Mouse (Mus musculus) kidney, postnatal 4 days (tissue): ENCODE data around the gene Ccdc27.
A peak's percentile ranks its signal among the peaks of the same experiment; 100 is the strongest.

ENCODE experiments used
- DNase-seq, 2 experiments: peaks; one replicate each; pipeline ENCODE4 v3.0.0; 2021; ENCODE audit warnings: mixed read lengths in 2 of 2

Gene Ccdc27

GRCm38 (mm10) chr4:154042577-154042976 is at the start of gene Ccdc27:
Gene Ccdc27, minus strand, starts transcription at chr4:154042677.
- DNase-seq, result no peak

- DNase-seq, result no peak
Observed at GRCm38 (mm10) chr4:154091356-154091755, 48.9 kb upstream of the Ccdc27 start.

DNA sequence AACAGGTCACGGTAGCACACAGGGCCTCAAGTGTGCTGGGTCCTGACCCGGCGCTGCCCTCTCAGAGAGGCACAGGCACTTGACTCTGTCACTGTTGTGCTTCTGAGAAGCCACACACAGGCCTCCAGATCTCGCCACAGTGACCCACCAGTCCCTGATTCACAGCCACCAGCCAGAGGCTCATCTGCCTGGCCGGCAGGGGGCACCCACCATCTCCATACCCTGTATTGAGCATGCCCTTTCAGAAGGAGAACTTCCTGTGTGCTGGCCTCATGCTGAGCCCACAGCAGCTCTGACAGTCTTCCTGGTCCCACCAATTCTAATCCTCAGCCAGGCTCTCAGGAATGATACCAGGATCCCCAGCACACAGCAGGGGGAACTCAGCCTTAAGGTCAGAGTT is 46.7 kb upstream of the Ccdc27 start:
- no peak for DNase-seq

GRCm38 (mm10) chr4:154086436-154086835 is 44.0 kb upstream of the Ccdc27 start:
- DNase-seq, result no peak

DNA sequence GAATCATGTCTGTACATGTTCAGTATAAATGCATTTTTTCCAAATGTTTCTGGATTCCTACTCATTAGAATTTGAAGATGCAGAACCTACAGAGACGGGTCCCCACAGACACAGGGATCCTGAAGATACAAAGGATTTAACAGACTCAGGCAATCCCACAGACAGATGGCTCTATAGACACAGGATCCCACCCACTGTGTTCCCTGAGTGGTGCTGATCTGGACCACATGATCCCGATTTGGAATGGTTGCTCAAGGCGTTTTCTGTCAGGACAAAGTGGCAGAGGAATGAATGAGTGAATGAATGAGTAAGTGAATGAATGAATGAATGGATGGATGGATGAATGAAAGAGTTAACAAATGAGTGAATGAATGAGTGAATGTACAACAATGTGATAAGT is 43.4 kb upstream of the Ccdc27 start:
- no peak for DNase-seq

DNA sequence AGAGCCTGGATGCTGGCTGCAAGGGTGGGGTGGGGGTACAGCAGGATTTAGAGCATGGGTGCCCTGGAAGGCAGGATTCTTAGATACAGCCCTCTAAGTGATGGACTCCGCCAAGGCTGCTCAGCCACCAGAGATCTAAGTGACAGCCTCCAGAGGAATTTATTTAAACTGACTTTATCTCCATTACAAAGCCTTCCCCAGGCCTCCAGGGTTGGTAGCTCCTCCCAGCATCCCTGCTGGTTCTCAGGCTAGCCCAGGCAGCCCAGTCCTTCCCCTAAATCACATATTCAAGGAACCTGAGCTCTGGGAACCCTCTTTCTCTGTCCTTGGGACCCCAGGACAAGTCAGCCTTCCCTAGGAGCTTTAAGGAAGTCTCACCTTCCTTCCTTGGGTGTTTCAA is 39.5 kb upstream of the Ccdc27 start:
- DNase-seq, result no peak

DNA sequence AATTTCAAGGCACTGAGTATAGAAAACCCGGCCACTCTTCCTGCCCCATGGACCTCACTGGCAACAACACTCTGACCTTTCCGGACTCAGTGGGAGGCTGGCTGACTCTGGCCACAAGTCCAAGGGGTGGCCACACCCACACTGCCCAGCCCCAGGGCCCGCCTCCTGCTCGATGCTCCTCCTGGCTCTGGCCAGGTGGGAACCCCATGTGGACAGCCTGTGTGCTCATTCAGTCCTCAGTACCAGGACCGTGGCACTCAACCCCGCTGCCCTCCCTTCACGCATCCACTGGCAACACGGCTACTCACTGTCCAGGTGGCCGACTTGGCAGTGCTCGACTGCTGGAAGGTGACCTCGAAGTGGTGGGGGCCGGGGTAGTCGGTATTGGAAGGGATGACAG is 38.5 kb upstream of the Ccdc27 start:
- peak; percentile 48 to 73 for DNase-seq

DNA sequence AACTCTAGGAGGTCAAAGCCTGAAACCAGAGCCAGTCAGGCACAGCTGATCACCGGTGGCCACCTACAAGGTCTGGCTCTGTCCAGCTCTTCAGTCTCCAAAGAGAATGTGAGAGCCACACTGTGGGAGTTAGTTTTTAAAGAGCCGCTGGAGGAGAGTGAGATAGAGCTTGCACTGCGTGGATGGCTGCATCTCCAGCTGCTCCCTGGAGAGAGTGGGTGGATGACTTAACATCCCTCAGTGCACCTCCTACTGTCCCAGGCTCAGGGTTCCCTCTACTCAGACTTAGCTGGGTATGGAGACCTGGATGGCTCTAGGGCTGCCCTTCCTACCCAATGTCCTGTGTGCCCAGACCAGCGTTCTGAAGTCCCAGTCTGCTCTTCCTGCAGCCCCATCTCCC is 37.7 kb upstream of the Ccdc27 start:
- DNase-seq, result no peak

GRCm38 (mm10) chr4:154071941-154072340 is 29.5 kb upstream of the Ccdc27 start:
- DNase-seq, result no peak

- DNase-seq, result no peak
Observed at GRCm38 (mm10) chr4:154071521-154071920, 29.0 kb upstream of the Ccdc27 start.

DNA sequence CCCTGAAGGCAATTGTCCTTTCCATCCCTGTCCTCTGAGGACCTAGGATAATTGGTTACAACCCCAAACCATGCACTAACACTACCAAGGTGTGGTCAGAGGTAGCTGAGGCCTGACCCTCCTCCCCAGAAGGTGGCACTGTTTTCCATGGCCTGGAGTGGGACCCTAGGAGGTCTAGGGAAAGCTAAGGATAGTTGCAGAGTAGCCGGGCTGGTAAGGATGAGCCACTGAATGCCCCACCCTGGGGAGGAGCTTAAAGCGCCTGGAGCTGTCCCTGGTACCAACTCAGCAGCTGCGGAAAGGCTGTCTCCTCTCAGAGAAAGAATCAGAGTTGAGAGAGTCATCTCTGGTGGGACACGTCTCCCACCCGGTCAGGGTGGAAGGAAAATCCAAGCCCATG is 28.4 kb upstream of the Ccdc27 start:
- peak; percentile 77 to 80 for DNase-seq

GRCm38 (mm10) chr4:154064827-154065773 is 22.6 kb upstream of the Ccdc27 start:
- DNase-seq, result peak; percentile 21 to 35

DNA sequence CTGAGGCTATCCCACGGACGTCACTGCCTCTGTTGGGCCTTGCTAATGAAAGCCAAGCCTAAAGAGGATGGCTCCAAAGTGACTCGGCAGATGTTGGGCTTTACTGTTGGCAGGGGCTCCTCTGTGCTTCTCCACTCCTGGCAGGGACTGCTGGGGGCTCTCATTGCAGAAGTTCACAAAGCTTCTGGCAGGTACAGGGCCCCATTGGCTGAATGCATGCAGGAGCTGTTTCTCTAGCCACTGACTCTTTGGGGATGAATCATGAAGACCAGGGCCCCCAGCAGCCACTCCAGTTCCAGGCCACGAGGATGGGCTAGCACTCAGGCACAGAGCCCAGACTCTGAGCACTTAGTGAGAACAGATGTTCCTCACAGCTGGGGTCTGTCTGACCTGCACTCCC is 15.2 kb upstream of the Ccdc27 start:
- DNase-seq, result no peak

- no peak for DNase-seq
Observed at GRCm38 (mm10) chr4:154056661-154057060, 14.2 kb upstream of the Ccdc27 start.

DNA sequence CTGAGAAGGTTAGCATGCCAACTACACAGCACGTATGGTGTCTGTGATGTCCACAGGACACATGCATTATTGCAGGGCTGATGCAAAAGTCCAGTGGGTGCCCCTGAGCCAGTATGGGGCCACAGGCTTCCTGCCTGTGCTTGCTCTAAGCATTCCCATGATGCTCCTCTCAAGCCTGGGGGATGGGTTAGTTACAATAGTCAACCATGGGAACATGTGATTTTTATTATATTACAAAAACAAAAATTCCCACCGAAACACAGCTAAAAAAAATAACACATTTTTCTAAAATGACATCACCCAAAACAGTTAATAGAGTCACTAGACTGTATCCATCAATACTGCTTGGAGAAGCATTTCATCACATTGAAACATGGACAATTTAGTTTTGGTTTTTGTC is 13.6 kb upstream of the Ccdc27 start:
- DNase-seq, result no peak

DNA sequence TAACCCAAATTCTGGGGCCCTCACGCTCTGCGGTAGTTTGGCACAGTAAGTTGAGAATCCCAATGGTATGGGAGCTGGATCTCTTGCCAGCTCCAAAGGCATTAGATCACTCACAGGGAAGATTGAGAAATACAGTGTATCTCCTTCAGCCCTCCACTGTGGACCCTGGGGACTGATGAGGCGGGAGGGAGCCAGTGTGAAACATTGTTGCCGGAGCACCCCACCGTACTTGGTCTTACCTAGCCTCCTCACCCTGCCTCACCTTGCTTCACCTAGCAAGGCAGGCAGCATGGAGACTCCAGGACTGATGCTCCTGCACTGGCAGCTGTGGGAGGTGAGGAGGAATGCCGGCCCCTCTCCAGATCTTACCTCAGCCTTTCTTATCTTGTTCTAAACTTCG is 13.0 kb upstream of the Ccdc27 start:
- no peak for DNase-seq

DNA sequence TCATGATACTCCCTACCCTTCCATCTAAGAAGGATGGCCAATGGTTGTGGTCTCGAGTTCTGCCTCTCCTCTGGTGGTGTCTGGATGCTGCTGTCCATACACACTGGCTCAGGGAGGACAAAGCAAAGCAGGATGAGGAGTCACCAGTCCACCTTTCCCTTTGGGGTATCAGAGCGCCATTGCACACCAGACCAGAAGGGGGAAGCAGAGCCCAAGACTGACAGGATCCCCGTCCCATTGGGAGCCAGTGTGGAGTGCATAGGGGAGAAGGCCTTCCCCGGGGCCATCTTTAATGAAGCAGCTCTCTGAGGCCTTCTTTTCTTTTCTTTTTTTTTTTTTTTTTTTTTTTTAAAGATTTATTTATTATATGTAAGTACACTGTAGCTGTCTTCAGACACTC is 10.6 kb upstream of the Ccdc27 start:
- no peak for DNase-seq

- DNase-seq, result no peak
Observed at GRCm38 (mm10) chr4:154051401-154051800, 8.9 kb upstream of the Ccdc27 start.

- DNase-seq, result no peak
Observed at GRCm38 (mm10) chr4:154045837-154046236, 3.4 kb upstream of the Ccdc27 start.

DNA sequence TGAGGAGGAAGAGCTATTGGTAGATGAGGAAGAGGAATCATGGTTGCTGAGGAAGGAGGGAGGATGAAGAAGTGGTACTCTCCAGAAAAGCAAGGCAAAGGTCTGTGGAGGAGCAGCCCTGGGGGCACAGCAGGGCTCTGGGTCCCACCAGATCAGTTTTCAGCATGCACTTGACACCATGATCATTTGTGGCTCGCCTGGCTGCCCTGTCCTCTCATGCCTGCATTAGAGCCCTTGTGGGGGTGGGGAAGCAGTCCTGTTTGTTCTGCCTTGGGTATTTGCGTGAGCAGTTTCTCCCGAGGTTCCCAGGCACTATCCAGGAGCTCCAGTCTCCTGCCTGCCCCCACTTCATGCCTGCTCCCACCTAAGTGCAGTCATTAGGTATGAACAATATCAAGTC is 5.4 kb downstream of the Ccdc27 start:
- DNase-seq, result peak; percentile 39 to 52

DNA sequence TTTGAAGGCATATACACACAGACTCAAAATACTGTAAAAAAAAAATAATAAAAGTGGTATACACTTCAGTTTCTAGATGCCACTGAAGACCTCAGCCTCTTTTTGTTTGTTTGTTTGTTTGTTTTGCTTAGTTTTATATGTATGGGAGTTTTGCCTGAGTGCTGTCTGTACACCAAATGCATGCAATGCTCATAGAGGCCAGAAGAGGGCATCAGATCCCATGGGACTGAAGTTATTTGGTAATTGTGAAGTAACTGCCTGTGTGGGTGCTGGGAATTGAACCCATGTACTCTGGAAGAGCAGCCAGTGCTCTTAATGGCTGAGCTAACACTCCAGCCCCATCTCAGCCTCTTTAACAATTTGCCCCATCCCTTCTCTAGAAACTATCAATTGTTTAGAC is 13.8 kb downstream of the Ccdc27 start:
- peak in 1 of 2 experiments; percentile 48 for DNase-seq

GRCm38 (mm10) chr4:154028066-154028465 is 14.4 kb downstream of the Ccdc27 start:
- DNase-seq, result no peak

GRCm38 (mm10) chr4:154026441-154026761 is 16.1 kb downstream of the Ccdc27 start:
- no peak for DNase-seq

GRCm38 (mm10) chr4:154025641-154026440 is 16.6 kb downstream of the Ccdc27 start, which contains the start of gene Smim1:
Gene Smim1, minus strand, starts transcription at chr4:154026230.
- peak; percentile 90 to 94 for DNase-seq
